Mouse (Mus musculus): ENCODE measurements around the gene Rwdd3.
A peak's percentile ranks its signal among the peaks of the same experiment; 100 is the strongest.

Rwdd3 gene

GRCm38 (mm10) chr3:121159566-121159965, 11.9 kb downstream of the Rwdd3 start:
- DNase-seq: peak; percentile 45

- peak; percentile 44 for DNase-seq
These were observed 12.6 kb downstream of the Rwdd3 start for GRCm38 (mm10) chr3:121158901-121159351.

GRCm38 (mm10) chr3:121157546-121158330, 13.8 kb downstream of the Rwdd3 start:
- DNase-seq: no peak

GRCm38 (mm10) chr3:121156451-121157186, 14.9 kb downstream of the Rwdd3 start:
- no peak for DNase-seq

- no peak for DNase-seq
These were observed 15.5 kb downstream of the Rwdd3 start for GRCm38 (mm10) chr3:121156043-121156442.

- no peak for DNase-seq
These were observed 37.6 kb downstream of the Rwdd3 start for GRCm38 (mm10) chr3:121133937-121134336.

GRCm38 (mm10) chr3:121133039-121133438, 38.5 kb downstream of the Rwdd3 start:
- DNase-seq: no peak

- DNase-seq: no peak
These were observed 44.3 kb downstream of the Rwdd3 start for GRCm38 (mm10) chr3:121127171-121127570.

- no peak for DNase-seq
These were observed 45.0 kb downstream of the Rwdd3 start for GRCm38 (mm10) chr3:121126476-121126875.

- DNase-seq: no peak
These were observed 50.4 kb downstream of the Rwdd3 start for GRCm38 (mm10) chr3:121121072-121121471.

GRCm38 (mm10) chr3:121116590-121116989, 54.9 kb downstream of the Rwdd3 start:
- DNase-seq: no peak

- no peak for DNase-seq
These were observed 55.4 kb downstream of the Rwdd3 start for GRCm38 (mm10) chr3:121116067-121116466.

- no peak for DNase-seq
These were observed 60.4 kb downstream of the Rwdd3 start for GRCm38 (mm10) chr3:121111068-121111467.

- no peak for DNase-seq
These were observed 61.1 kb downstream of the Rwdd3 start for GRCm38 (mm10) chr3:121110430-121110829.

- DNase-seq: no peak
These were observed 64.0 kb downstream of the Rwdd3 start for GRCm38 (mm10) chr3:121107481-121107880.

- DNase-seq: no peak
These were observed 66.1 kb downstream of the Rwdd3 start for GRCm38 (mm10) chr3:121105408-121105708.
